Mouse (Mus musculus): ENCODE results near the gene Gm42420. TPM values are rescaled to one million over a fixed set of nuclear protein-coding genes. Genes with fewer than 3 reads are reported as not detected.

Gene Gm42420
- polyA plus RNA-seq, 1 experiment: 0.96 TPM

GRCm38 (mm10) chr6:39554888-39555647 is 30.5 kb upstream of the Gm42420 start:
- Histone ChIP-seq H3K4me3 (ENCODE audit: control insufficient read depth, insufficient read depth, low read length) (no peak overlapping the region), H3K27me3 (ENCODE audit: control insufficient read depth, insufficient read depth, low read length) (peaks cover 13% of the 10 kb centered on the region), H3K27ac (ENCODE audit: control insufficient read depth, insufficient read depth, low read length) (no peak overlapping the region), H3K4me1 (replicated peaks; ENCODE audit: control insufficient read depth, insufficient read depth, low read length) (peaks cover 7% of the 10 kb centered on the region; the same call in 1 of the 2 replicates), H3K36me3 (ENCODE audit: control insufficient read depth, insufficient read depth, low read length) (no peaks in the 10 kb centered on the region)
- DNase-seq: no peak
- WGBS: 90% methylated on average over 12 of the region's 12 CpGs
- TF ChIP-seq POLR2A (IDR thresholded peaks at IDR 0.05; ENCODE audit: control insufficient read depth, extremely low read depth, insufficient read depth, low read length, poor library complexity) (no peak), CTCF (IDR thresholded peaks at IDR 0.05; ENCODE audit: borderline replicate concordance, control insufficient read depth, extremely low read depth, insufficient read depth, low read length, poor library complexity) (no peak)

DNA sequence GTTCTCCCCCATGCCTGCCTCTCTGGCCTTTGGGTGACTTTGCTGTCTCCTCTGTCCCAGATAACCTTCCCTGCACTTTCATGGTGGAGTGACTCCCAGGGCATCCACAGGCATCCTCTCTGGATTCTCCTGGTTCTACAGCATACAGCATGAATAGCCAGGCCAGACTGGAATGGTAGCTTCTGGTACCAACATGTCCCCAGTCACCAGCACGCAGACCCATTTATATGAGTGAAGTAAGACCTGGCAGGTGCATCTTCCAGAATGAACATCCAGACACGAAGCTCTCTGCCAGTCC is 30.0 kb upstream of the Gm42420 start:
- 92% methylated on average over 2 of the region's 2 CpGs for WGBS
- Histone ChIP-seq H3K36me3 (ENCODE audit: control insufficient read depth, insufficient read depth, low read length) (no peaks in the 10 kb centered on the region), H3K4me1 (replicated peaks; ENCODE audit: control insufficient read depth, insufficient read depth, low read length) (peaks cover 7% of the 10 kb centered on the region; the same call in 1 of the 2 replicates), H3K27ac (ENCODE audit: control insufficient read depth, insufficient read depth, low read length) (no peak overlapping the region), H3K4me3 (ENCODE audit: control insufficient read depth, insufficient read depth, low read length) (no peak overlapping the region), H3K27me3 (ENCODE audit: control insufficient read depth, insufficient read depth, low read length) (peaks cover 13% of the 10 kb centered on the region)
- DNase-seq: no peak
- TF ChIP-seq CTCF (IDR thresholded peaks at IDR 0.05; ENCODE audit: borderline replicate concordance, control insufficient read depth, extremely low read depth, insufficient read depth, low read length, poor library complexity): no peak
- no peak for TF ChIP-seq POLR2A (IDR thresholded peaks at IDR 0.05; ENCODE audit: control insufficient read depth, extremely low read depth, insufficient read depth, low read length, poor library complexity)

GRCm38 (mm10) chr6:39556900-39557659 is 28.5 kb upstream of the Gm42420 start:
- Histone ChIP-seq H3K27me3 (ENCODE audit: control insufficient read depth, insufficient read depth, low read length) (peaks cover 13% of the 10 kb centered on the region), H3K36me3 (ENCODE audit: control insufficient read depth, insufficient read depth, low read length) (no peaks in the 10 kb centered on the region), H3K4me3 (ENCODE audit: control insufficient read depth, insufficient read depth, low read length) (peak overlapping the region; percentile 16), H3K4me1 (replicated peaks; ENCODE audit: control insufficient read depth, insufficient read depth, low read length) (peaks cover 7% of the 10 kb centered on the region; the same call in 1 of the 2 replicates), H3K27ac (ENCODE audit: control insufficient read depth, insufficient read depth, low read length) (no peak overlapping the region)
- WGBS: 3% methylated on average over 54 of the region's 54 CpGs
- peak; percentile 18 for DNase-seq
- TF ChIP-seq CTCF (IDR thresholded peaks at IDR 0.05; ENCODE audit: borderline replicate concordance, control insufficient read depth, extremely low read depth, insufficient read depth, low read length, poor library complexity): no peak
- no peak for TF ChIP-seq POLR2A (IDR thresholded peaks at IDR 0.05; ENCODE audit: control insufficient read depth, extremely low read depth, insufficient read depth, low read length, poor library complexity)

DNA sequence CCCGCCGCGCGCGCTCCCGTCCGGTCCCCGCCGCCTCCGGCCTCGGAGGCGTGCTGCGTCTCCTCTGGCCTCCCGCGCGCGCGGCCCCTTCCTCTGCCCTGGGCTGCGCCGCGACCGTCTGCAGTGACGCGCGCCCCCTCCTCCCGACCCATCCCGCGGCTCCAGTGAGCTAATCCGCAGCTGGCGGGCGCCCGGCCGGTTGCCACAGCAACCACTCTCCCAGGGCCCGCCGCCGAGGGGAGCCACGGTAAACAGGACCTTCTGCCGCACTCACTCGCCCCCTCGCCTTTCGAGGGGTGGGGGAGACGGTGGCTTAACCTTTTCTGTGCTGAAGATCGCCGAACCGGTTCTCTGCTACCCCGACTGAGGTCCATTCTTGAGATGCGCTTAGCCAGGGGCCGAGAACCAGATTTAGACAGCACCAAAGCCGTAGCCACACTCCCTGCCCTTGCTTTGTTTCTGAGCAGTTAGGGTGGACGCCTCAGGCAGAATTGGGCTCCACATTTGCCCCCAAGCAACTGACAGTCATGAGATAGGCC is 27.8 kb upstream of the Gm42420 start, which contains the start of gene Dennd2a:
Gene Dennd2a, minus strand, starts transcription at position 145 of the 539 bp plus-strand sequence.
- peaks cover 7% of the 10 kb centered on the region; the same call in 1 of the 2 replicates for H3K4me1 ChIP-seq (replicated peaks; ENCODE audit: control insufficient read depth, insufficient read depth, low read length)
- H3K27ac ChIP-seq (ENCODE audit: control insufficient read depth, insufficient read depth, low read length): no peak within 1 kb of the TSS
- peak within 1 kb of the TSS; percentile 39 for H3K4me3 ChIP-seq (ENCODE audit: control insufficient read depth, insufficient read depth, low read length)
- TF ChIP-seq CTCF (IDR thresholded peaks at IDR 0.05; ENCODE audit: borderline replicate concordance, control insufficient read depth, extremely low read depth, insufficient read depth, low read length, poor library complexity) (no peak), POLR2A (IDR thresholded peaks at IDR 0.05; ENCODE audit: control insufficient read depth, extremely low read depth, insufficient read depth, low read length, poor library complexity) (no peak)
- WGBS: 7% methylated on average over 50 of the region's 50 CpGs
- DNase-seq: peak; percentile 30
- no peaks in the 10 kb centered on the region for H3K36me3 ChIP-seq (ENCODE audit: control insufficient read depth, insufficient read depth, low read length)
- peaks cover 13% of the 10 kb centered on the region for H3K27me3 ChIP-seq (ENCODE audit: control insufficient read depth, insufficient read depth, low read length)

DNA sequence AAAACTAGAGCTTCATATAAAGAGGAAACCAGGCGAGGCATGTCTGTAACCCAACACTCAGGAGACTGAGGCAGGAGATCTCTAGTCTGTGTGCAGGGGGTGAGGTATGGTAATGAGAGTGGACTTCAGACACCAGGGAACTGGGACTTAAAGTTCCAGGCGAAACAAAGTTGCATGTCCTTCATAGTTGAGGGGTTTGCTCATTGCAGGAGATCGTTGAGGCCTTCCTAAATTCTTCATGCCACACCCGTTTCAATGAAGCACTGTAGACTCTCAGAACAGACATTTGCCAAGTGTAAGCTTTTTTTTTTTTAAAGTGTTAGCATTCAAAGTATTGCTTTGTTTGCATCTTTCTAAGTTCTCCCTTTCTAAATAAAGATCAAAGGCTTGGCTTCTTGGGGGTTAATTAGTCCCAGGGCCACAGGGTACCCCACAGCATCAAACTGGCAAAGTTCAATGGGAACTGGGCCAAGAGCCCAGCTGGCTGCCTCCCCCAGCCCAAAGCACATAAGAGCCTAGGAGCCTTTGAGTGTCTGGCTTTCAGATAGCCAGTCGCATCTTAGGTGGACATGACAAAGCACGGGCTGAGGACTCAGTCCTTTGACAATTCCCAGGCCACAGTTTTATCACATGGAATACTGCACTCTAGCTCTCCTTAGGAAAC is 26.1 kb upstream of the Gm42420 start:
- 89% methylated on average over 6 of the region's 6 CpGs for WGBS
- Histone ChIP-seq H3K4me1 (replicated peaks; ENCODE audit: control insufficient read depth, insufficient read depth, low read length) (peaks cover 7% of the 10 kb centered on the region; the same call in 1 of the 2 replicates), H3K27ac (ENCODE audit: control insufficient read depth, insufficient read depth, low read length) (no peak overlapping the region), H3K27me3 (ENCODE audit: control insufficient read depth, insufficient read depth, low read length) (peaks cover 13% of the 10 kb centered on the region), H3K4me3 (ENCODE audit: control insufficient read depth, insufficient read depth, low read length) (no peak overlapping the region), H3K36me3 (ENCODE audit: control insufficient read depth, insufficient read depth, low read length) (no peaks in the 10 kb centered on the region)
- no peak for TF ChIP-seq POLR2A (IDR thresholded peaks at IDR 0.05; ENCODE audit: control insufficient read depth, extremely low read depth, insufficient read depth, low read length, poor library complexity)
- no peak for TF ChIP-seq CTCF (IDR thresholded peaks at IDR 0.05; ENCODE audit: borderline replicate concordance, control insufficient read depth, extremely low read depth, insufficient read depth, low read length, poor library complexity)
- no peak for DNase-seq

Measured in thymus, adult 2 months (tissue).